Mouse (Mus musculus) liver, postnatal 0 days (tissue): ENCODE data around the gene Bnipl.

Experiments
- CTCF ChIP-seq: sonication (generic); IDR thresholded peaks from 2 replicates; pipeline ENCODE4 v1.5.1; 2016; ENCODE audit warnings: antibody characterized with exemption, low read depth
- EP300 ChIP-seq: IDR thresholded peaks from 2 replicates; pipeline ENCODE4 v1.6.1; 2016; ENCODE audit warnings: antibody characterized with exemption, low read depth, mild to moderate bottlenecking

GRCm38 (mm10) chr3:95200562-95200961, 50.4 kb downstream of the Bnipl start:
- no peak for TF ChIP-seq CTCF
- no peak for TF ChIP-seq EP300
